Mouse (Mus musculus): ENCODE results near the gene Sucla2.

DNA sequence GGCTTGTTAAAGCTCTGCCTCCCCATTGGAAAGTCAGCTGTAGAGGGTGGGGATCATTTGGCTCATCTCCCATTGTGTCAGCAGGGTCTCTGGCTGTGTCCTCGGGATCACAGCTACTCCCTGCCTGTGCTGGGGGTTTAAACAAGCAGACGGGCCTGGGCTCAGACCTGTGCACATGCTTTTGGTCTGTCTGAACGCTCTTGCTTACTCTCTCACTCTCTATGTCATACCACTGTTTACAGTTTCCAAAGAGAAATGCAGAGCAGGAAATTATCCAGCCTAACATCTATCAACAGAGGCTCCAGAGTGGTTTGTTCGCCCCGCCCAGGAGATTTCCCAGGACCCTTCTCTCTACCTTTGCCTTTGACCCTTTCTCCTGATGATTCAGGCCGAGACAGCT is 23.4 kb upstream of the Sucla2 start:
- TF ChIP-seq CTCF (IDR thresholded peaks at IDR 0.05; ENCODE audit: low read depth, low read length), result no peak
- no peak for TF ChIP-seq POLR2A (IDR thresholded peaks at IDR 0.05; ENCODE audit: extremely low read depth, insufficient read depth, low read length)

All from liver, adult 2 months (tissue).